Mouse (Mus musculus): ENCODE results near the gene Glis3. TPM values are rescaled to one million over a fixed set of nuclear protein-coding genes. Genes with fewer than 3 reads are reported as not detected.

Gene Glis3
- total RNA-seq, 2 experiments from 2014 or later: 0.62 to 1.1 TPM

Other genes with a start within 250 kb of the Glis3 start
- gene Slc1a1, start 155.0 kb upstream of the Glis3 start, total RNA-seq (2021): 1 to 10 TPM; 1.5 to 2.9 TPM

All from gastrocnemius, postnatal 36 days (tissue).